Mouse (Mus musculus): ENCODE data around the gene Lhfp. TPM values are rescaled to one million over a fixed set of nuclear protein-coding genes. Genes with fewer than 3 reads are reported as not detected.

Lhfp gene
- polyA plus RNA-seq, 1 experiment from 2014 or later = 34.9 TPM

GRCm38 (mm10) chr3:53125495-53125894 is 84.2 kb downstream of the Lhfp start:
- ATAC-seq (ENCODE audit: low read depth) = no peak
- no peak overlapping the region for H3K4me3 ChIP-seq (ENCODE audit: low read depth, low read length)
- no peaks in the 10 kb centered on the region for H3K4me1 ChIP-seq (ENCODE audit: control insufficient read depth, insufficient read depth, low read length)
- no peak overlapping the region for H3K27ac ChIP-seq (ENCODE audit: low read depth, low read length)
- H3K4me2 ChIP-seq (ENCODE audit: low read depth, low read length) = no peak overlapping the region
- no peaks in the 10 kb centered on the region for H3K36me3 ChIP-seq (ENCODE audit: control insufficient read depth, insufficient read depth, low read length)
- no peaks in the 10 kb centered on the region for H3K27me3 ChIP-seq (ENCODE audit: control insufficient read depth, insufficient read depth, low read length)
- H3K9me3 ChIP-seq (ENCODE audit: control insufficient read depth, low read length) = no peaks in the 10 kb centered on the region
- WGBS = 58% methylated on average over 8 of the region's 8 CpGs
- no peak overlapping the region for H3K9ac ChIP-seq (replicated peaks; ENCODE audit: low read depth, low read length)

GRCm38 (mm10) chr3:53138785-53139184 is 97.5 kb downstream of the Lhfp start:
- H3K27ac ChIP-seq (ENCODE audit: low read depth, low read length) = no peak overlapping the region
- no peak overlapping the region for H3K9ac ChIP-seq (replicated peaks; ENCODE audit: low read depth, low read length)
- H3K4me1 ChIP-seq (ENCODE audit: control insufficient read depth, insufficient read depth, low read length) = 0 out of 2 replicates have a peak, but pooled peaks cover 6% of the 10 kb centered on the region
- no peaks in the 10 kb centered on the region for H3K9me3 ChIP-seq (ENCODE audit: control insufficient read depth, low read length)
- no peaks in the 10 kb centered on the region for H3K36me3 ChIP-seq (ENCODE audit: control insufficient read depth, insufficient read depth, low read length)
- H3K27me3 ChIP-seq (ENCODE audit: control insufficient read depth, insufficient read depth, low read length) = no peaks in the 10 kb centered on the region
- 95% methylated on average over 2 of the region's 2 CpGs for WGBS
- H3K4me3 ChIP-seq (ENCODE audit: low read depth, low read length) = no peak overlapping the region
- no peak overlapping the region for H3K4me2 ChIP-seq (ENCODE audit: low read depth, low read length)
- ATAC-seq (ENCODE audit: low read depth) = no peak

- Histone ChIP-seq H3K27me3 (ENCODE audit: control insufficient read depth, insufficient read depth, low read length) (no peaks in the 10 kb centered on the region), H3K9ac (replicated peaks; ENCODE audit: low read depth, low read length) (no peak overlapping the region), H3K4me3 (ENCODE audit: low read depth, low read length) (no peak overlapping the region), H3K4me1 (ENCODE audit: control insufficient read depth, insufficient read depth, low read length) (0 out of 2 replicates have a peak, but pooled peaks cover 6% of the 10 kb centered on the region), H3K27ac (ENCODE audit: low read depth, low read length) (no peak overlapping the region), H3K36me3 (ENCODE audit: control insufficient read depth, insufficient read depth, low read length) (no peaks in the 10 kb centered on the region), H3K9me3 (ENCODE audit: control insufficient read depth, low read length) (no peaks in the 10 kb centered on the region), H3K4me2 (ENCODE audit: low read depth, low read length) (no peak overlapping the region)
- peak; percentile 73 for ATAC-seq (ENCODE audit: low read depth)
These were observed 97.9 kb downstream of the Lhfp start for GRCm38 (mm10) chr3:53139205-53139604.

GRCm38 (mm10) chr3:53139642-53140041 is 98.3 kb downstream of the Lhfp start:
- H3K27ac ChIP-seq (ENCODE audit: low read depth, low read length) = peak overlapping the region; percentile 8
- no peak overlapping the region for H3K4me3 ChIP-seq (ENCODE audit: low read depth, low read length)
- WGBS = 56% methylated on average over 5 of the region's 5 CpGs
- no peaks in the 10 kb centered on the region for H3K9me3 ChIP-seq (ENCODE audit: control insufficient read depth, low read length)
- ATAC-seq (ENCODE audit: low read depth) = peak; percentile 75
- H3K4me2 ChIP-seq (ENCODE audit: low read depth, low read length) = no peak overlapping the region
- H3K36me3 ChIP-seq (ENCODE audit: control insufficient read depth, insufficient read depth, low read length) = no peaks in the 10 kb centered on the region
- H3K9ac ChIP-seq (replicated peaks; ENCODE audit: low read depth, low read length) = no peak overlapping the region
- 0 out of 2 replicates have a peak, but pooled peaks cover 6% of the 10 kb centered on the region for H3K4me1 ChIP-seq (ENCODE audit: control insufficient read depth, insufficient read depth, low read length)
- no peaks in the 10 kb centered on the region for H3K27me3 ChIP-seq (ENCODE audit: control insufficient read depth, insufficient read depth, low read length)

- H3K27me3 ChIP-seq (ENCODE audit: control insufficient read depth, insufficient read depth, low read length) = no peaks in the 10 kb centered on the region
- 0 out of 2 replicates have a peak, but pooled peaks cover 6% of the 10 kb centered on the region for H3K4me1 ChIP-seq (ENCODE audit: control insufficient read depth, insufficient read depth, low read length)
- no peak overlapping the region for H3K4me2 ChIP-seq (ENCODE audit: low read depth, low read length)
- H3K4me3 ChIP-seq (ENCODE audit: low read depth, low read length) = no peak overlapping the region
- H3K27ac ChIP-seq (ENCODE audit: low read depth, low read length) = no peak overlapping the region
- WGBS = 76% methylated on average over 9 of the region's 9 CpGs
- H3K9ac ChIP-seq (replicated peaks; ENCODE audit: low read depth, low read length) = no peak overlapping the region
- ATAC-seq (ENCODE audit: low read depth) = no peak
- no peaks in the 10 kb centered on the region for H3K9me3 ChIP-seq (ENCODE audit: control insufficient read depth, low read length)
- H3K36me3 ChIP-seq (ENCODE audit: control insufficient read depth, insufficient read depth, low read length) = no peaks in the 10 kb centered on the region
These were observed 101.2 kb downstream of the Lhfp start for GRCm38 (mm10) chr3:53142528-53142927.

GRCm38 (mm10) chr3:53145526-53145925 is 104.2 kb downstream of the Lhfp start:
- no peaks in the 10 kb centered on the region for H3K36me3 ChIP-seq (ENCODE audit: control insufficient read depth, insufficient read depth, low read length)
- no peak for ATAC-seq (ENCODE audit: low read depth)
- no peaks in the 10 kb centered on the region for H3K27me3 ChIP-seq (ENCODE audit: control insufficient read depth, insufficient read depth, low read length)
- no peak overlapping the region for H3K9ac ChIP-seq (replicated peaks; ENCODE audit: low read depth, low read length)
- 70% methylated on average over 2 of the region's 2 CpGs for WGBS
- H3K27ac ChIP-seq (ENCODE audit: low read depth, low read length) = no peak overlapping the region
- H3K4me2 ChIP-seq (ENCODE audit: low read depth, low read length) = no peak overlapping the region
- H3K4me3 ChIP-seq (ENCODE audit: low read depth, low read length) = no peak overlapping the region
- no peaks in the 10 kb centered on the region for H3K9me3 ChIP-seq (ENCODE audit: control insufficient read depth, low read length)
- H3K4me1 ChIP-seq (ENCODE audit: control insufficient read depth, insufficient read depth, low read length) = no peaks in the 10 kb centered on the region

- no peak for ATAC-seq (ENCODE audit: low read depth)
- Histone ChIP-seq H3K27me3 (ENCODE audit: control insufficient read depth, insufficient read depth, low read length) (no peaks in the 10 kb centered on the region), H3K9me3 (ENCODE audit: control insufficient read depth, low read length) (no peaks in the 10 kb centered on the region), H3K4me2 (ENCODE audit: low read depth, low read length) (no peak overlapping the region), H3K4me3 (ENCODE audit: low read depth, low read length) (no peak overlapping the region), H3K9ac (replicated peaks; ENCODE audit: low read depth, low read length) (no peak overlapping the region), H3K36me3 (ENCODE audit: control insufficient read depth, insufficient read depth, low read length) (no peaks in the 10 kb centered on the region), H3K4me1 (ENCODE audit: control insufficient read depth, insufficient read depth, low read length) (no peaks in the 10 kb centered on the region), H3K27ac (ENCODE audit: low read depth, low read length) (no peak overlapping the region)
- 89% methylated on average over 5 of the region's 5 CpGs for WGBS
These were observed 104.6 kb downstream of the Lhfp start for GRCm38 (mm10) chr3:53145946-53146345.

GRCm38 (mm10) chr3:53147001-53147400 is 105.7 kb downstream of the Lhfp start:
- Histone ChIP-seq H3K9me3 (ENCODE audit: control insufficient read depth, low read length) (no peaks in the 10 kb centered on the region), H3K4me2 (ENCODE audit: low read depth, low read length) (no peak overlapping the region), H3K36me3 (ENCODE audit: control insufficient read depth, insufficient read depth, low read length) (no peaks in the 10 kb centered on the region), H3K27me3 (ENCODE audit: control insufficient read depth, insufficient read depth, low read length) (no peaks in the 10 kb centered on the region), H3K27ac (ENCODE audit: low read depth, low read length) (no peak overlapping the region), H3K4me3 (ENCODE audit: low read depth, low read length) (no peak overlapping the region), H3K9ac (replicated peaks; ENCODE audit: low read depth, low read length) (no peak overlapping the region), H3K4me1 (ENCODE audit: control insufficient read depth, insufficient read depth, low read length) (no peaks in the 10 kb centered on the region)
- ATAC-seq (ENCODE audit: low read depth) = no peak
- WGBS = 91% methylated on average over 5 of the region's 5 CpGs

GRCm38 (mm10) chr3:53148751-53149150 is 107.4 kb downstream of the Lhfp start:
- H3K4me3 ChIP-seq (ENCODE audit: low read depth, low read length) = no peak overlapping the region
- ATAC-seq (ENCODE audit: low read depth) = no peak
- no peak overlapping the region for H3K27ac ChIP-seq (ENCODE audit: low read depth, low read length)
- H3K36me3 ChIP-seq (ENCODE audit: control insufficient read depth, insufficient read depth, low read length) = no peaks in the 10 kb centered on the region
- H3K9me3 ChIP-seq (ENCODE audit: control insufficient read depth, low read length) = no peaks in the 10 kb centered on the region
- no peaks in the 10 kb centered on the region for H3K4me1 ChIP-seq (ENCODE audit: control insufficient read depth, insufficient read depth, low read length)
- no peak overlapping the region for H3K4me2 ChIP-seq (ENCODE audit: low read depth, low read length)
- no peak overlapping the region for H3K9ac ChIP-seq (replicated peaks; ENCODE audit: low read depth, low read length)
- H3K27me3 ChIP-seq (ENCODE audit: control insufficient read depth, insufficient read depth, low read length) = no peaks in the 10 kb centered on the region
- WGBS = 90% methylated on average over 3 of the region's 3 CpGs
